Mouse (Mus musculus) heart, embryonic 12.5 days (tissue): ENCODE data around the gene Chrna7. TPM values are rescaled to one million over a fixed set of nuclear protein-coding genes. Genes with fewer than 3 reads are reported as not detected.

Experiments
- ATAC-seq: fragments of 200-750 bp; cut with Nextera tagmentation; 2 replicates; pipeline ENCODE4 v1.8.0; 2017; ENCODE audit warnings: moderate TSS enrichment, moderate library complexity; ENCODE audit not compliant: insufficient number of reproducible peaks, low FRiP score
- H3K27ac ChIP-seq: fragments of 300-500 bp; sonication (generic); 2 replicates; pipeline ENCODE4 v1.5.1; 2016; ENCODE audit warnings: mild to moderate bottlenecking, moderate library complexity; ENCODE audit not compliant: poor library complexity, severe bottlenecking
- H3K27me3 ChIP-seq: fragments of 300-500 bp; sonication (generic); replicated peaks from 2 replicates; pipeline ENCODE4 v1.6.1; 2016; ENCODE audit warnings: mild to moderate bottlenecking, moderate library complexity
- H3K36me3 ChIP-seq: fragments of 300-500 bp; sonication (generic); 2 replicates; pipeline ENCODE4 v1.6.1; 2016; ENCODE audit warnings: mild to moderate bottlenecking, moderate library complexity
- H3K4me1 ChIP-seq: fragments of 300-500 bp; sonication (generic); replicated peaks from 2 replicates; pipeline ENCODE4 v1.6.1; 2016; ENCODE audit warnings: mild to moderate bottlenecking
- H3K4me2 ChIP-seq: fragments of 300-500 bp; sonication (generic); 2 replicates; pipeline ENCODE4 v1.6.1; 2016; ENCODE audit warnings: mild to moderate bottlenecking, moderate library complexity
- H3K4me3 ChIP-seq: fragments of 300-500 bp; sonication (generic); 2 replicates; pipeline ENCODE4 v1.5.1; 2016; ENCODE audit warnings: mild to moderate bottlenecking
- H3K9ac ChIP-seq: fragments of 300-500 bp; sonication (generic); 2 replicates; pipeline ENCODE4 v1.6.1; 2016; ENCODE audit warnings: mild to moderate bottlenecking, moderate library complexity
- H3K9me3 ChIP-seq: fragments of 300-500 bp; sonication (generic); replicated peaks from 2 replicates; pipeline ENCODE4 v1.6.1; 2016; ENCODE audit warnings: mild to moderate bottlenecking, moderate library complexity
- WGBS: fragments of 180-500 bp; shearing (Covaris S2); methylation state at CpG from one replicate; pipeline ENCODE4 v1.1.7; 2016; 5-methylcytosine and 5-hydroxymethylcytosine counted together
- polyA plus RNA-seq: library from polyadenylated mRNA; unstranded; fragments of >200 nt; fragmentation: Nextera tagmentation; extraction: Ambion mirVana; gene quantifications from 2 replicates; pipeline ENCODE4 v1.2.1, GENCODE M21; 2016

Gene Chrna7
- polyA plus RNA-seq, 1 experiment from 2014 or later, result 1.5 TPM

GRCm38 (mm10) chr7:63164617-63165016, 47.8 kb downstream of the Chrna7 start:
- H3K27me3 ChIP-seq, result no peaks in the 10 kb centered on the region
- H3K4me1 ChIP-seq, result no peaks in the 10 kb centered on the region
- WGBS, result 84% methylated on average over 3 of the region's 3 CpGs
- H3K4me2 ChIP-seq, result no peak overlapping the region
- no peak for ATAC-seq
- no peak overlapping the region for H3K4me3 ChIP-seq
- no peaks in the 10 kb centered on the region for H3K36me3 ChIP-seq
- H3K9ac ChIP-seq, result no peak overlapping the region
- H3K9me3 ChIP-seq, result no peaks in the 10 kb centered on the region
- no peak overlapping the region for H3K27ac ChIP-seq

- Histone ChIP-seq H3K27me3 (no peaks in the 10 kb centered on the region), H3K4me3 (no peak overlapping the region), H3K9me3 (no peaks in the 10 kb centered on the region), H3K4me2 (no peak overlapping the region), H3K9ac (no peak overlapping the region), H3K4me1 (no peaks in the 10 kb centered on the region), H3K27ac (no peak overlapping the region), H3K36me3 (no peaks in the 10 kb centered on the region)
- no peak for ATAC-seq
- 77% methylated on average over 7 of the region's 7 CpGs for whole genome bisulfite sequencing
Measured at GRCm38 (mm10) chr7:63162272-63162864, 50.0 kb downstream of the Chrna7 start.

- no peak for ATAC-seq
- H3K4me3 ChIP-seq, result no peak overlapping the region
- H3K4me2 ChIP-seq, result no peak overlapping the region
- H3K36me3 ChIP-seq, result no peaks in the 10 kb centered on the region
- H3K9ac ChIP-seq, result no peak overlapping the region
- no peaks in the 10 kb centered on the region for H3K4me1 ChIP-seq
- no peaks in the 10 kb centered on the region for H3K27me3 ChIP-seq
- H3K9me3 ChIP-seq, result no peaks in the 10 kb centered on the region
- WGBS, result 48% methylated on average over 1 of the region's 1 CpGs
- H3K27ac ChIP-seq, result no peak overlapping the region
Measured at GRCm38 (mm10) chr7:63153239-63153638, 59.1 kb downstream of the Chrna7 start.

- Histone ChIP-seq H3K4me2 (no peak overlapping the region), H3K27me3 (no peaks in the 10 kb centered on the region), H3K27ac (no peak overlapping the region), H3K4me1 (no peaks in the 10 kb centered on the region), H3K9ac (no peak overlapping the region), H3K4me3 (no peak overlapping the region), H3K36me3 (no peaks in the 10 kb centered on the region), H3K9me3 (no peaks in the 10 kb centered on the region)
- 70% methylated on average over 3 of the region's 3 CpGs for WGBS
- no peak for ATAC-seq
Measured at GRCm38 (mm10) chr7:63148740-63149139, 63.6 kb downstream of the Chrna7 start.

GRCm38 (mm10) chr7:63148321-63148720, 64.0 kb downstream of the Chrna7 start:
- Histone ChIP-seq H3K4me3 (no peak overlapping the region), H3K27ac (no peak overlapping the region), H3K4me2 (no peak overlapping the region), H3K36me3 (no peaks in the 10 kb centered on the region), H3K4me1 (no peaks in the 10 kb centered on the region), H3K9ac (no peak overlapping the region), H3K9me3 (no peaks in the 10 kb centered on the region), H3K27me3 (no peaks in the 10 kb centered on the region)
- no peak for ATAC-seq
- 83% methylated on average over 5 of the region's 5 CpGs for WGBS

GRCm38 (mm10) chr7:63122547-63122946, 89.8 kb downstream of the Chrna7 start:
- no peak for ATAC-seq
- no peak overlapping the region for H3K9ac ChIP-seq
- no peak overlapping the region for H3K27ac ChIP-seq
- no peaks in the 10 kb centered on the region for H3K27me3 ChIP-seq
- H3K36me3 ChIP-seq, result no peaks in the 10 kb centered on the region
- no peaks in the 10 kb centered on the region for H3K4me1 ChIP-seq
- H3K4me3 ChIP-seq, result no peak overlapping the region
- 51% methylated on average over 2 of the region's 2 CpGs for WGBS
- no peak overlapping the region for H3K4me2 ChIP-seq
- no peaks in the 10 kb centered on the region for H3K9me3 ChIP-seq

- Histone ChIP-seq H3K27me3 (no peaks in the 10 kb centered on the region), H3K4me1 (no peaks in the 10 kb centered on the region), H3K36me3 (no peaks in the 10 kb centered on the region), H3K4me2 (no peak overlapping the region), H3K9ac (no peak overlapping the region), H3K4me3 (no peak overlapping the region), H3K9me3 (no peaks in the 10 kb centered on the region), H3K27ac (no peak overlapping the region)
- WGBS, result 48% methylated on average over 2 of the region's 2 CpGs
- ATAC-seq, result no peak
Measured at GRCm38 (mm10) chr7:63113671-63114070, 98.7 kb downstream of the Chrna7 start.

- H3K9me3 ChIP-seq, result no peaks in the 10 kb centered on the region
- no peaks in the 10 kb centered on the region for H3K27me3 ChIP-seq
- H3K4me1 ChIP-seq, result no peaks in the 10 kb centered on the region
- no peak overlapping the region for H3K27ac ChIP-seq
- no peak overlapping the region for H3K4me3 ChIP-seq
- no peaks in the 10 kb centered on the region for H3K36me3 ChIP-seq
- ATAC-seq, result no peak
- WGBS, result 83% methylated on average over 2 of the region's 2 CpGs
- H3K4me2 ChIP-seq, result no peak overlapping the region
- H3K9ac ChIP-seq, result no peak overlapping the region
Measured at GRCm38 (mm10) chr7:63113252-63113651, 99.1 kb downstream of the Chrna7 start.

GRCm38 (mm10) chr7:63109348-63109747, 103.0 kb downstream of the Chrna7 start:
- 59% methylated on average over 4 of the region's 4 CpGs for WGBS
- H3K4me2 ChIP-seq, result no peak overlapping the region
- no peaks in the 10 kb centered on the region for H3K4me1 ChIP-seq
- no peaks in the 10 kb centered on the region for H3K36me3 ChIP-seq
- no peak overlapping the region for H3K27ac ChIP-seq
- peak; percentile 77 for ATAC-seq
- no peak overlapping the region for H3K4me3 ChIP-seq
- H3K9ac ChIP-seq, result no peak overlapping the region
- H3K27me3 ChIP-seq, result no peaks in the 10 kb centered on the region
- H3K9me3 ChIP-seq, result no peaks in the 10 kb centered on the region

- H3K4me3 ChIP-seq, result no peak overlapping the region
- 88% methylated on average over 4 of the region's 4 CpGs for WGBS
- no peak overlapping the region for H3K4me2 ChIP-seq
- H3K9ac ChIP-seq, result no peak overlapping the region
- no peaks in the 10 kb centered on the region for H3K9me3 ChIP-seq
- no peak for ATAC-seq
- no peaks in the 10 kb centered on the region; the same call in 1 of the 2 replicates for H3K27me3 ChIP-seq
- H3K4me1 ChIP-seq, result peaks cover 6% of the 10 kb centered on the region; the same call in 1 of the 2 replicates
- no peaks in the 10 kb centered on the region for H3K36me3 ChIP-seq
- H3K27ac ChIP-seq, result no peak overlapping the region
Measured at GRCm38 (mm10) chr7:63085954-63086353, 126.4 kb downstream of the Chrna7 start.

- H3K27ac ChIP-seq, result no peak overlapping the region
Measured at GRCm38 (mm10) chr7:63084351-63085003, 127.9 kb downstream of the Chrna7 start.

GRCm38 (mm10) chr7:63060996-63061395, 151.4 kb downstream of the Chrna7 start:
- Histone ChIP-seq H3K9ac (no peak overlapping the region), H3K27ac (no peak overlapping the region), H3K4me3 (no peak overlapping the region), H3K4me1 (no peaks in the 10 kb centered on the region), H3K36me3 (no peaks in the 10 kb centered on the region), H3K4me2 (no peak overlapping the region), H3K9me3 (no peaks in the 10 kb centered on the region), H3K27me3 (no peaks in the 10 kb centered on the region)
- ATAC-seq, result no peak
- 81% methylated on average over 2 of the region's 2 CpGs for WGBS

More at GRCm38 (mm10) chr7:63084351-63085003, 127.9 kb downstream of the Chrna7 start:
- WGBS, result 4% methylated on average over 1 of the region's 1 CpGs
- no peak overlapping the region for H3K9ac ChIP-seq
- no peaks in the 10 kb centered on the region for H3K9me3 ChIP-seq
- no peaks in the 10 kb centered on the region; the same call in 1 of the 2 replicates for H3K27me3 ChIP-seq
- H3K4me3 ChIP-seq, result no peak overlapping the region
- H3K4me1 ChIP-seq, result peaks cover 6% of the 10 kb centered on the region; the same call in 1 of the 2 replicates
- ATAC-seq, result no peak
- no peaks in the 10 kb centered on the region for H3K36me3 ChIP-seq
- H3K4me2 ChIP-seq, result no peak overlapping the region
